Mouse (Mus musculus) Patski (cell line): ENCODE measurements around the gene Pde6g. TPM values are rescaled to one million over a fixed set of nuclear protein-coding genes. Genes with fewer than 3 reads are reported as not detected.

Experiments used
- ATAC-seq: fragments of 100-300 bp; one replicate; pipeline ENCODE4 v1.8.0; 2021
- CTCF ChIA-PET: fragments of 350-600 bp; sonication (Branson Sonifier 250); formaldehyde crosslinking; loops from one replicate; lab custom pipeline; 2022; ENCODE audit warnings: inconsistent platforms; lab: Charles Lee
- POLR2A ChIA-PET: fragments of 350-600 bp; sonication (Branson Sonifier 250); formaldehyde crosslinking; loops from one replicate; lab custom pipeline; 2022; ENCODE audit warnings: antibody characterized with exemption, inconsistent platforms; lab: Charles Lee
- DNase-seq: peaks from one replicate; pipeline ENCODE4 v3.0.0-alpha.2; 2011; ENCODE audit warnings: low read depth, low spot score
- H3K27me3 ChIP-seq: fragments of 371-371 bp; one replicate; pipeline ENCODE4 v1.5.1; 2021
- CTCF ChIP-seq: fragments of 100-300 bp; IDR thresholded peaks from one replicate; pipeline ENCODE4 v1.5.1; 2021
- in situ Hi-C: fragments of 300-500 bp; cut with MboI; formaldehyde crosslinking; loops from 3 replicates; pipeline ENCODE4 v1.11.1; 2018; ENCODE audit warnings: low pct_unique_long_range_greater_than_20kb, mixed read lengths
- polyA plus RNA-seq: library from polyadenylated mRNA; unstranded; gene quantifications from one replicate; pipeline ENCODE4 v1.2.3, GENCODE M21; 2021

Gene Pde6g
- polyA plus RNA-seq: 0.24 TPM

DNA sequence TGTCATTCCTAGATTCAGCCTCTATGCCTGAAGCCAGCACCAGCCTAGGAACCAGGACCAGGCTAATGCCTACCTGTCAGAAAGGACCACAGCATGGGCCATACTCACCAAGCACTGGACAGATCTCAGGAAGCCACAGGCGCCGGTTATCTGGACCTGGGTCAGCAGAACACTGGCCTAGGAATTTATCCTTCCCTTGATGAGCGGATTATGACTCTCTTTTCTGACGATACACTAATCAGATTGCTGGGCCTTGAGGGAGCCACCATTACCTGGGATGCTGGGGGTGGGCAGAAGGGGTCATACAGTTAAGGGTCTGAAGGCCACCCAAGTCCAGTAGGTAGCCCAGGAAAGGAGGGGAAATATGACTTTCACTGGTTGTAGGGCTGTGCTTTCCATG is at the start of gene Pde6g:
TSS of gene Pde6g (minus strand) at position 195 of the 400 bp plus-strand sequence.
- no peak for DNase-seq
- ATAC-seq: no peak
- CTCF ChIA-PET: no interaction called here
- no peaks in the 10 kb centered on the region for H3K27me3 ChIP-seq
- no peak for TF ChIP-seq CTCF
- in situ Hi-C loops: no loop called here
- POLR2A ChIA-PET: interaction anchor here (0.9 kb wide), 1 partner anchor 14 kb away, joined by 3 read pairs; the partner anchor contains the start of gene Arl16

DNA sequence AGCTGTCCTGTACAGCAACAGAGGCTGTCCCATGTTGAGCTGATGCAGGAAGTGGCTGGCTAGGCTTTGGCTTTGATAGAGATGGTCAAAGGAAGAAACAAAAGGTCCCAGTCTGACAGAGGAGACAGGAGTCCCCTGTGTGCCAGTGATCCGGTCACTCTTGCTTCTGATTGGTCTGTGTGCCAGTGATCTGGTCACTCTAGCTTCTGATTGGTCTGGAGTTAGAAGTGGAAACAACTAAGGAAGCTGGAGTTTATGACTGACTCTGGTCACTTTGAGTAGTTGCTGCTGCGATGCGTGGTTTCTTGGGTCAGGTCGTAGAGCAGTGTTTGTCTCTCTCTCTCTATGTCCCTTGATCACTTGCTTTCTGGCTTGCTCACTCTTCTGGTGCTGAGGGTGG is 48.4 kb upstream of the Pde6g start:
- in situ Hi-C loops: no loop called here
- DNase-seq: no peak
- POLR2A ChIA-PET: interaction anchor here (0.6 to 1.8 kb wide), 2 partner anchors 10 to 13 kb away, joined by 3 to 4 read pairs; partner anchors contain the start of gene Slc25a10
- no peak for TF ChIP-seq CTCF
- CTCF ChIA-PET: interaction anchor here (1.9 kb wide), 1 partner anchor 12 kb away, joined by 8 read pairs; no protein-coding TSS in a partner anchor
- ATAC-seq: no peak
- H3K27me3 ChIP-seq: no peaks in the 10 kb centered on the region

DNA sequence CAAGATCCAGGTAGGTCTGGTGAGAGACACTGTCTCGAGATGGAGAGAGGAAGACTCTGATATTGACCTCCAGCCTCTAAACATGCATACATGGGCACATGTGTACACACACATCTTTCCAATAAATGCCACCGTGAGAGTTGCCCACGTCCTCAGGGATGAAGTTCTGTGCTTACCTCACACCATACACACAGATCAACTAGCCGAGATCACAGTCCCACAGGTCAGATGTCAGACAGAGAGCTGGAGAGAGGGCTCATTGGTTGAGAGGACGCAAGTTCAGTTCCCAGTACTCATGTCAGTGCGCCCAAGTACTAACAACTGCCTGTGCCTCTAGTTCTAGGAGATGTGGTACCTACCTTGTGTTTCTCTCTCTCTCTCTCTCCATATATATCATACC is 47.7 kb upstream of the Pde6g start:
- ChIA-PET CTCF (interaction anchor here (1.2 kb wide), 1 partner anchor 11 kb away, joined by 3 read pairs; no protein-coding TSS in a partner anchor), POLR2A (interaction anchor here (0.6 to 1.8 kb wide), 2 partner anchors 9 to 14 kb away, joined by 3 to 4 read pairs; partner anchors contain the start of gene Slc25a10)
- in situ Hi-C loops: no loop called here
- no peaks in the 10 kb centered on the region for H3K27me3 ChIP-seq
- DNase-seq (no peak), ATAC-seq (no peak)
- no peak for TF ChIP-seq CTCF

DNA sequence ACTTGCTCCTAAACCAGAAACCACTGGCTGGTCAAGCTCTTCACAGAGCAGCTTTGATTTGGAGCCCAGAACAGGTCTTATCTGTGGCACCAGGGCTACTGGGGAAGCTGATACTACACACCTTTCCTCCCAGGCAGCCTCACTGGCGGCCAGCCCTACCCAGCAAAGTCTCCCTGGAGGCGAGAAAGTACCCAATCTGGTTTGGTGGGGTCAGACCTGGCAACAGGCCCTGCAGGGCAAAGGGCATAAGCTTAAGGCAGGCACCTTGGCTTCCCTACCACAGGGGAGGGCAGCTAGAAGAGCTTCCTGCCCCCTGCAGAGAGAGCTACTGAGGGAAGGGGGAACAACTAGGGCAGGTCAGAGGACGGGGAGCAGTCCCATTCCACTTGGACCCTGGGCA is 47.1 kb upstream of the Pde6g start:
- H3K27me3 ChIP-seq: no peaks in the 10 kb centered on the region
- ChIA-PET POLR2A (interaction anchor here (0.6 to 1.8 kb wide), 2 partner anchors 8 to 297 kb away, joined by 3 to 4 read pairs; partner anchors contain the start of gene Slc25a10), CTCF (interaction anchor here (1.2 kb wide), 1 partner anchor 11 kb away, joined by 3 read pairs; no protein-coding TSS in a partner anchor)
- TF ChIP-seq CTCF: no peak
- no peak for DNase-seq
- ATAC-seq: no peak
- in situ Hi-C loops: no loop called here

DNA sequence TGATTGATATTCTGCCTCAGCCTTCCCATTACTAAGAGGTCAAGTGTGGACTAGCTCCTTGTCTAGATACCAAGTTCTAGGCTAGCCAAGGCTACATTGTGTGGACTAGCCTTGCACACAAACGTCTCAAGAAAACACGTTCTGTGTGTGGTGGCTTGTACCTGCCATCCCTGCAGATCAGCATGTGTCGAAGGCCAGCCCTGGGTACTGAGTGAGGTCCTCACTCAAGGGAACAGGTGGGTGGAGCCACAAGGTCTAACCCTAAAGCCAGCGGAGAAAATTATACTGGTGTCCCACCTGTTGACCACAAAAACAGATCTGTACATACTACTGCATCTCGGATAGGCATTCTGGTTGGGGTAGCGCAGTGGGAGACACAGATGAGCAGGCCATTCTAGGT is 46.6 kb upstream of the Pde6g start:
- ATAC-seq (no peak), DNase-seq (no peak)
- POLR2A ChIA-PET: interaction anchor here (0.6 to 1.8 kb wide), 2 partner anchors 8 to 297 kb away, joined by 3 to 4 read pairs; partner anchors contain the start of gene Slc25a10
- TF ChIP-seq CTCF: no peak
- CTCF ChIA-PET: interaction anchor here (1.2 kb wide), 1 partner anchor 10 kb away, joined by 3 read pairs; no protein-coding TSS in a partner anchor
- in situ Hi-C loops: no loop called here
- no peaks in the 10 kb centered on the region for H3K27me3 ChIP-seq

DNA sequence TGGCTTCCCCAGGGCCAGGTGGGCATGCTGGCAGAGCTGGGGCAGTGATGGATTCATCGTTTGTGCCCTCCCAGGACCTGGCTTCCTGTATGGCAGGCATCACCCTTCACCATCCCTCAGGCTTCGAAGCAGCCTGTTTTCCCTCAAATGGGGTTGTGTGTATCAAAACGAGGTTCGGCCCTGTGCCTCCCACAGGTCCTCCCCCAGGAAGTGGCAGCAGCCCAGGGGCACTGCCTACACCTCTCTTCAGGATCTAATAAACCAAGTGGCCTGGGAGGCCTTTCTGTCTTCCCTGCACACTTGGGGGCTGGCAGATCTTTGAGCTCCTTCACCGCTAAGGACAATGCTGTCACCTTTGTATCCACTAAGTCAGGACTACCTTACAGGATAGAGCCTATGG is 45.6 kb upstream of the Pde6g start:
- ATAC-seq: no peak
- DNase-seq: no peak
- POLR2A ChIA-PET: no interaction called here
- in situ Hi-C loops: no loop called here
- CTCF ChIA-PET: no interaction called here
- no peaks in the 10 kb centered on the region for H3K27me3 ChIP-seq
- TF ChIP-seq CTCF: no peak

DNA sequence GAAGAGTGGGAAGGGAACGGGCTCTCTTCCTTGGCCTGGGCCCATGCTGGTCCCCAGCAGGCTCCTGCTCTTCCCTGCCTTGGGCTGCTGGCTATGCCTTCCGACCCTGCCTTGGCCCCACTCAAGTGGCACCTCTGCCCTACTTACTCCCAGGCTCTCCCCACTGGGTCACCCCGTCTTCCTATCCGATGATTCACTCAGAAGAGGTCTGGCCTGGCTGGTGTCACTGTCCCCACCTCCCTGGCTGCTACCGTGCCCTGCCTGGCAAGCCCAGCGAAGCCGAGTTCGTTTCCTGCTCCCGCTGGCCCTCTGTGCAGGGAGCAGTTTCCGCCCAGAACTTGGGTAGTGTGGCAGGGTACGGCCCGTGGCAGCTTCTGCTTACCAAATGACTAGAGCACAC is 44.9 kb upstream of the Pde6g start:
- POLR2A ChIA-PET: no interaction called here
- in situ Hi-C loops: no loop called here
- no peak for ATAC-seq
- CTCF ChIA-PET: interaction anchor here (1.1 kb wide), 1 partner anchor 9 kb away, joined by 3 read pairs; no protein-coding TSS in a partner anchor
- no peaks in the 10 kb centered on the region for H3K27me3 ChIP-seq
- TF ChIP-seq CTCF: no peak
- no peak for DNase-seq

DNA sequence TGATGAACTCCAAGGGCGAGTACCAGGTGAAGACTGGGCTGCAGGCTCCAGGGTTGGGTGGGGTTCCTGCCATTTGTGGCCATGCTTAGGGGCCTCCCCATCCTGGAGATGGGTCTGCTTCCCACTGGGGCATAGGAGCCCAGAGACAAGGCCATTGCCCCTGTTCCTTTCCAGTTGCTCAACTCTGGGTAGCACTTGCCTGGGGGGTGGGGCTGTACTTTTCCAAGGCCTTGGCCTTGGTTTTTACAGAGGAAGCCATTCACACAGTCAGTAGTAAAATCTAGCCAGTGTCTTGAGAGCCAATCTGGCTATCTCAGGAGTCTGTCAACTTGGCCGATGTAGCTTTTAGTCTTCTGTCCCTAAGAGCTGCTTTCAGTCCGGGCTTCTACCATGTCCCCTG is 44.1 kb upstream of the Pde6g start:
- in situ Hi-C loops: no loop called here

DNA sequence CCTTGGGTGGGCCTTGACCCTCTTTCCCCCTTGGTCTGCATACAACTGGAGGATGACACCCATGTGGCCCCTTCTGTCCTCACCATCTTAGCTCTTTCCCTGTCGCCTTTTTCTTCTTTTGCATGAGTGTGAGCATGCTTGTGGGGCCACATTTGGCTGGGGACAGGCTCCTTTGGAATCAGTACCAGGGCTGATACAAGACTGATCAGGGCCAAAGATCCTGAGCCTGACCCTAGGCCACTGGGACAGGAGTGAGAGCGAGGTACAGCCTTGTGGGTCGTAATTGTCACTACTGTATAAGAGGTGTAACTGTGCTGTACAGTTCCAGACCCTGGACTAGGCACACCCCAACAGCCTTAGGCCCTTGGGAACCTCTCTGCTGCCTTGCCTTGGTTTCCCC is 40.6 kb upstream of the Pde6g start:
- no peak for TF ChIP-seq CTCF
- POLR2A ChIA-PET: no interaction called here
- no peak for DNase-seq
- in situ Hi-C loops: no loop called here
- no peak for ATAC-seq
- H3K27me3 ChIP-seq: no peaks in the 10 kb centered on the region
- CTCF ChIA-PET: interaction anchor here (0.9 to 1.2 kb wide), 2 partner anchors 16 to 72 kb away, joined by 3 read pairs; no protein-coding TSS in a partner anchor

More for the DNA sequence above, 44.1 kb upstream of the Pde6g start:
- H3K27me3 ChIP-seq: no peaks in the 10 kb centered on the region
- ATAC-seq: no peak
- ChIA-PET CTCF (interaction anchor here (1.1 kb wide), 1 partner anchor 8 kb away, joined by 3 read pairs; no protein-coding TSS in a partner anchor), POLR2A (interaction anchor here (0.6 kb wide), 1 partner anchor 89 kb away, joined by 3 read pairs; no protein-coding TSS in a partner anchor)
- no peak for DNase-seq
- no peak for TF ChIP-seq CTCF

DNA sequence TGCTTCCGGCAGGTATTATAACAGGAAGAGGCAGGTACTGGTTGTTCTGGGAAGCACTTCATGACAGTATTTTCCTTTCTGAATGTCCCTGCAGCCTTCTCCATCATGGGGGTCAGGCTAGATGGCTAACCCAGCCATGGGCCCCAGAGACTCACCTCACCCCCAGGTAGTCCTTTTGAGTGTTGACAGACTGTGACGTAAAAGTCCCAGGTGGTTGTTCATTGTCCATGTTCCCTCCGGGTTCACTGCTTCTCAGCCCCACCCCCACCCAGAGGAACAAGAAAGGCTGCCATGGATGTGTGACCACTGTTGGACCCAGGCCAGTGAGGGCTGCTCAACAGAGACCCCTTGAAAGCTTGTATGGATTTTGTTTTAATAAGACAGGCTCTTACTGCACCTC is 40.1 kb upstream of the Pde6g start:
- ATAC-seq (no peak), DNase-seq (no peak)
- in situ Hi-C loops: no loop called here
- ChIA-PET CTCF (interaction anchor here (0.9 to 4.6 kb wide), 4 partner anchors 14 to 84 kb away, joined by 3 to 26 read pairs (median 4); no protein-coding TSS in a partner anchor), POLR2A (interaction anchor here (0.8 kb wide), 1 partner anchor 11 kb away, joined by 3 read pairs; no protein-coding TSS in a partner anchor)
- no peaks in the 10 kb centered on the region for H3K27me3 ChIP-seq
- TF ChIP-seq CTCF: no peak

DNA sequence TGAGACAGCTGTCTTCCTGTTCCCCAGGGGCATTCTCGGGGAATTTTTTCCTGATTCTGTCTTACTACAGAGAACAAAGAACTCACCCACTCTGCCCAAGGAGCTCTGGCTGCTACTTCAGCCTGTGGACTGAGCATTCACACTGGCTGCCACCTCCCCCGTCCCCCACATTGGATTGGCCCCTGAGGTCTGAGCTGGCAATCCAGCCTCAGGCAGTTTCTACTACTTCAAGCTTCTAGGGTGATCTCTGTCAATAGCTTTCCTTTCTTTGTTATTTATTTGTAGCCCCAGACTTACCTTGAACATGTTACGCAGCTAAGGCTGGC is 39.5 kb upstream of the Pde6g start:
- ChIA-PET CTCF (interaction anchor here (1.0 to 4.6 kb wide), 4 partner anchors 14 to 84 kb away, joined by 3 to 26 read pairs (median 4); no protein-coding TSS in a partner anchor), POLR2A (interaction anchor here (0.8 to 1.7 kb wide), 6 partner anchors 8 to 88 kb away, joined by 3 to 5 read pairs (median 4); no protein-coding TSS in a partner anchor)
- DNase-seq: no peak
- no peaks in the 10 kb centered on the region for H3K27me3 ChIP-seq
- ATAC-seq: no peak
- in situ Hi-C loops: no loop called here
- TF ChIP-seq CTCF: no peak
